In the genomic region with DNA sequence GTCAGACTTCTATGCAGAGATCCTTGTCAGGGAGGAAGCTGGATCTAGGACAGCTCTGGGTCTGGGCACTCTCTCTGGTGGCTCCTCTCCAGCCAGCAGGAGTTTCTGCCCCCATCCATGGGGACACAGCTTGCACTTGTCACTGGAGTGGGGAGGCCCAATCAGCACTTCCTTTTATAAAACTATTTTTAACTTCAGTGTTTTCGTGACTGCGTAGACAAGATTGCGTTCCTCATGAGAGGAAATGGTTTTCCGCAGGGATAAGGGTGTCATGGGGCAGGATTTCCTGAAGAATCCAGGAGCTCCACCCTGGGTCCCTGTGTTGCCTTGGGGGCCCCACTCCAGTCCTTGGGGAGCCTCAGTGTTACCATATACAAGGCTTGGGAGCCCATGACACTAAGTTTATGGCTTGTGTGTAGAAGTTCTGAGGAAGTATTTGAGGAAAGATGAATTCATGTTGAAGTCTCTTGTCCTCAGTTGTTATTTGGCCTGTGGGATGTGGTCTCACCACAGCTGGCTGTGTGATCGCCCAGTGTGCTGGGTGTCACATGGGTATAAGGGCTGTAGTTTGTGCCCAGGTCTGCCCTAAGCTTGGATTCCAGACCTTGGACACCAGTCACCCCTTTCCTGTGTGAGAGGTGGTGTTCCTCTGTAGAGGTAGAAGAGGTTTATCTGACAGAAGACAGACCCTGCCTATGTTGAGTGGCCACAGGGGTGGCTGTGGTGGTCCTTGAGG, we compare ENCODE assay signal across 11 mouse cellular contexts. TPM values are rescaled to one million over a fixed set of nuclear protein-coding genes. Genes with fewer than 3 reads are reported as not detected.
DNase-seq lines count a peak whose midpoint lies in the region; ATAC-seq and TF ChIP-seq lines count a peak whose summit lies in the region.
"Had no signal": no experiment of that assay in that cellular context is flagged by ENCODE, and none has a peak within 500 bp of the region (broad histone marks: within the 10 kb centered on the region; RNA-seq: fewer than 3 reads in every experiment).

No protein-coding gene starts in this region.

- H3K36me3 ChIP-seq in kidney, adult 2 months (ENCODE audit: control insufficient read depth, insufficient read depth, low read length) = no peaks in the 10 kb centered on the region
- H3K36me3 ChIP-seq in hindbrain, embryonic 13.5 days = no peaks in the 10 kb centered on the region
- H3K36me3 ChIP-seq: hindbrain, embryonic 10.5 days; midbrain, embryonic 13.5 days had no signal

- TF ChIP-seq POLR2A in kidney, adult 2 months (IDR thresholded peaks at IDR 0.05; ENCODE audit: low read depth, low read length) = no peak

- no peak overlapping the region for H3K9ac ChIP-seq in hindbrain, embryonic 13.5 days
- H3K9ac ChIP-seq: midbrain, embryonic 13.5 days had no signal

- no peak for TF ChIP-seq CTCF in kidney, adult 2 months (conservative IDR thresholded peaks at IDR 0.05; ENCODE audit: insufficient read depth, insufficient read length, low read depth, low read length)
- TF ChIP-seq CTCF in layer of hippocampus, adult 2 months (conservative IDR thresholded peaks at IDR 0.05) = no peak

- no peak overlapping the region for H3K4me3 ChIP-seq in kidney, adult 2 months (ENCODE audit: insufficient read depth, low read depth, low read length)
- H3K4me3 ChIP-seq in layer of hippocampus, adult 2 months = no peak overlapping the region
- H3K4me3 ChIP-seq in hindbrain, embryonic 13.5 days = no peak overlapping the region
- H3K4me3 ChIP-seq: hindbrain, embryonic 10.5 days; midbrain, embryonic 13.5 days had no signal

- 66% methylated on average over 5 of the region's 5 CpGs for WGBS in kidney, adult 2 months
- WGBS in hindbrain, embryonic 13.5 days = 85% methylated on average over 5 of the region's 5 CpGs

- peaks cover 20% of the 10 kb centered on the region; the same call in 1 of the 2 replicates for H3K4me1 ChIP-seq in kidney, adult 2 months (ENCODE audit: control insufficient read depth, insufficient read depth, low read length)
- H3K4me1 ChIP-seq in hindbrain, embryonic 13.5 days (replicated peaks) = peaks cover 17% of the 10 kb centered on the region

- no peaks in the 10 kb centered on the region; the same call in 1 of the 2 replicates for H3K9me3 ChIP-seq in hindbrain, embryonic 13.5 days
- H3K9me3 ChIP-seq: hindbrain, embryonic 10.5 days; midbrain, embryonic 13.5 days had no signal

- H3K4me2 ChIP-seq in hindbrain, embryonic 13.5 days = no peak overlapping the region
- H3K4me2 ChIP-seq: midbrain, embryonic 13.5 days had no signal

- H3K27ac ChIP-seq in kidney, adult 2 months (ENCODE audit: insufficient read depth, low read depth, low read length) = peak overlapping the region; percentile 90
- H3K27ac ChIP-seq in layer of hippocampus, adult 2 months = no peak overlapping the region
- H3K27ac ChIP-seq in hindbrain, embryonic 13.5 days = no peak overlapping the region
- H3K27ac ChIP-seq: hindbrain, embryonic 10.5 days; midbrain, embryonic 13.5 days had no signal

- no peaks in the 10 kb centered on the region for H3K27me3 ChIP-seq in kidney, adult 2 months (replicated peaks; ENCODE audit: control insufficient read depth, insufficient read depth, low read length)
- H3K27me3 ChIP-seq in hindbrain, embryonic 13.5 days = no peaks in the 10 kb centered on the region
- H3K27me3 ChIP-seq: midbrain, embryonic 13.5 days had no signal

- DNase-seq in adrenal gland, postnatal 36 days = peak; percentile 36 to 59
- peak; percentile 99 for DNase-seq in heart, adult 11 months
- DNase-seq in kidney, adult 2 months = peak; percentile 88
- DNase-seq in lung, adult 18-20 months = peak; percentile 77 to 83
- no peak for DNase-seq in layer of hippocampus, adult 2 months (ENCODE audit: low spot score in 2 of 2)
- no peak for DNase-seq in frontal cortex, postnatal 10 days (ENCODE audit: low spot score in 2 of 2)
- DNase-seq in B cell, adult 2 months = no peak
- DNase-seq: right cerebral cortex, postnatal 25 days had no signal

- ATAC-seq in hindbrain, embryonic 13.5 days (ENCODE audit: low FRiP score) = no peak
- ATAC-seq: midbrain, embryonic 13.5 days had no signal

RNA-seq across cellular contexts. Expression of gene Inpp5a, which starts 45.4 kb away (rescaled TPM):
- 10 to 100 TPM; 84.4 to 85.9 TPM for total RNA-seq in adrenal gland, postnatal 36 days (2021)
- polyA plus RNA-seq in kidney, adult 2 months (2012; rRNA removed) = 25.1 and 27.5 TPM in 2 replicates
- 10 to 100 TPM; 39.2 to 41.1 TPM for total RNA-seq in layer of hippocampus, adult 2 months (2021)
- polyA plus RNA-seq in hindbrain, embryonic 13.5 days (2015; fragmentation: Nextera tagmentation; extraction: Ambion mirVana) = 15.9 and 16.4 TPM in 2 replicates

Comparison
In these comparisons a context has a peak if more than half of its experiments do, and no peak if none do; other contexts are left out.
1. DNase-seq: peak in adrenal gland, postnatal 36 days (2 of 2), heart, adult 11 months (single experiment), kidney, adult 2 months (single experiment) and lung, adult 18-20 months (2 of 2); none in layer of hippocampus, adult 2 months (0 of 2), frontal cortex, postnatal 10 days (0 of 2) and B cell, adult 2 months (0 of 2).